Mouse (Mus musculus): ENCODE data around the gene Wee2.

GRCm38 (mm10) chr6:40390975-40391374 is 47.9 kb upstream of the Wee2 start:
- TF ChIP-seq FOSL1 (IDR thresholded peaks at IDR 0.05; ENCODE audit: insufficient read depth, low read length, poor library complexity, severe bottlenecking) = no peak
- no peak for TF ChIP-seq CTCF (IDR thresholded peaks at IDR 0.05; ENCODE audit: control insufficient read depth, insufficient read depth, insufficient read length)
- TF ChIP-seq USF1 (IDR thresholded peaks at IDR 0.05; ENCODE audit: low read depth) = no peak
- TF ChIP-seq MAX (IDR thresholded peaks at IDR 0.05) = no peak
- no peak for TF ChIP-seq CEBPB (IDR thresholded peaks at IDR 0.05; ENCODE audit: low read depth)
- no peak for TF ChIP-seq MYOD1 (IDR thresholded peaks at IDR 0.05; ENCODE audit: control insufficient read depth, insufficient read length, low read depth)
- no peak for TF ChIP-seq MYOG (IDR thresholded peaks at IDR 0.05; ENCODE audit: control insufficient read depth, extremely low read depth, insufficient read length)
